9 mouse cellular contexts compared by ENCODE assay signal in genomic region chr4:46832834-46833544, GRCm38 (mm10).
DNase-seq lines count a peak whose midpoint lies in the region; ATAC-seq and TF ChIP-seq lines count a peak whose summit lies in the region.
"Had no signal": no experiment of that assay in that cellular context is flagged by ENCODE, and none has a peak within 500 bp of the region (broad histone marks: within the 10 kb centered on the region; RNA-seq: fewer than 3 reads in every experiment).

No protein-coding gene starts in this region.

- no peak for TF ChIP-seq POLR2A in cerebellum, adult 2 months (IDR thresholded peaks at IDR 0.05; ENCODE audit: borderline replicate concordance, insufficient read depth, low read length)

- H3K27ac ChIP-seq in cerebellum, adult 2 months (ENCODE audit: insufficient read depth, low read length) = no peak overlapping the region
- no peak overlapping the region for H3K27ac ChIP-seq in midbrain, embryonic 11.5 days (ENCODE audit: low read depth, low read length)
- H3K27ac ChIP-seq in midbrain, embryonic 14.5 days (replicated peaks; ENCODE audit: low read depth, low read length) = no peak overlapping the region

- peak; percentile 54 for TF ChIP-seq CTCF in cerebellum, adult 2 months (IDR thresholded peaks at IDR 0.05; ENCODE audit: borderline replicate concordance, insufficient read depth, low read depth, low read length)

- no peaks in the 10 kb centered on the region for H3K36me3 ChIP-seq in midbrain, embryonic 11.5 days (ENCODE audit: control insufficient read depth, insufficient read depth, low read length)
- no peaks in the 10 kb centered on the region for H3K36me3 ChIP-seq in midbrain, embryonic 14.5 days (ENCODE audit: control insufficient read depth, insufficient read depth, low read length)

- 80% methylated on average over 12 of the region's 12 CpGs for WGBS in cerebellum, adult 2 months
- 42% methylated on average over 12 of the region's 12 CpGs for WGBS in midbrain, embryonic 11.5 days
- WGBS in midbrain, embryonic 14.5 days = 44% methylated on average over 12 of the region's 12 CpGs

- H3K27me3 ChIP-seq in cerebellum, adult 2 months (ENCODE audit: control insufficient read depth, insufficient read depth, low read length) = no peaks in the 10 kb centered on the region
- H3K27me3 ChIP-seq in midbrain, embryonic 11.5 days (ENCODE audit: control insufficient read depth, insufficient read depth, low read length) = no peaks in the 10 kb centered on the region
- H3K27me3 ChIP-seq in midbrain, embryonic 14.5 days (ENCODE audit: control insufficient read depth, insufficient read depth, low read length) = no peaks in the 10 kb centered on the region

- ATAC-seq in midbrain, embryonic 11.5 days (ENCODE audit: low FRiP score) = no peak
- no peak for ATAC-seq in midbrain, embryonic 14.5 days (ENCODE audit: low FRiP score, low TSS enrichment)
- ATAC-seq in granulocyte monocyte progenitor cell, adult 5-6 weeks (replicated peaks; ENCODE audit: poor library complexity, severe bottlenecking) = 0 out of 2 replicates have a peak, but pooled peaks have one; percentile 30

- DNase-seq in cerebellum, adult 2 months = no peak
- no peak for DNase-seq in cerebellum, adult 9-11 months
- peak; percentile 85 for DNase-seq in midbrain, embryonic 11.5 days (ENCODE audit: low spot score, missing footprints)
- DNase-seq in midbrain, embryonic 14.5 days = no peak
- peak; percentile 45 for DNase-seq in thymus, postnatal 14 days
- no peak for DNase-seq in urinary bladder, adult 18-20 months (ENCODE audit: low spot score in 2 of 2)
- DNase-seq in adipocyte (ENCODE audit: low spot score) = no peak
- DNase-seq: gastrocnemius, postnatal 36 days had no signal

- H3K4me1 ChIP-seq in cerebellum, adult 2 months (ENCODE audit: control insufficient read depth, insufficient read depth, low read length) = peaks cover 31% of the 10 kb centered on the region
- H3K4me1 ChIP-seq in midbrain, embryonic 11.5 days (ENCODE audit: control insufficient read depth, insufficient read depth, low read length) = no peaks in the 10 kb centered on the region
- peaks cover 7% of the 10 kb centered on the region for H3K4me1 ChIP-seq in midbrain, embryonic 14.5 days (ENCODE audit: control insufficient read depth, insufficient read depth, low read length)

- H3K4me2 ChIP-seq in midbrain, embryonic 11.5 days = no peak overlapping the region
- H3K4me2 ChIP-seq in midbrain, embryonic 14.5 days (ENCODE audit: low read length) = no peak overlapping the region

- H3K9ac ChIP-seq in midbrain, embryonic 11.5 days (ENCODE audit: low read length) = no peak overlapping the region
- no peak overlapping the region for H3K9ac ChIP-seq in midbrain, embryonic 14.5 days (replicated peaks; ENCODE audit: low read length)

- no peaks in the 10 kb centered on the region for H3K9me3 ChIP-seq in midbrain, embryonic 11.5 days (ENCODE audit: control insufficient read depth, low read length)
- no peaks in the 10 kb centered on the region for H3K9me3 ChIP-seq in midbrain, embryonic 14.5 days (ENCODE audit: control insufficient read depth, low read length)

- no peak overlapping the region for H3K4me3 ChIP-seq in cerebellum, adult 2 months (replicated peaks; ENCODE audit: insufficient read depth, low read depth, low read length)
- no peak overlapping the region for H3K4me3 ChIP-seq in midbrain, embryonic 11.5 days (ENCODE audit: low read depth, low read length)
- no peak overlapping the region for H3K4me3 ChIP-seq in midbrain, embryonic 14.5 days (replicated peaks; ENCODE audit: low read depth, low read length)

Comparison
In these comparisons a context has a peak if more than half of its experiments do, and no peak if none do; other contexts are left out.
1. DNase-seq: peak in midbrain, embryonic 11.5 days (single experiment) and thymus, postnatal 14 days (single experiment); none in cerebellum, adult 2 months (0 of 2), cerebellum, adult 9-11 months (single experiment), midbrain, embryonic 14.5 days (single experiment), urinary bladder, adult 18-20 months (0 of 2) and adipocyte (single experiment).